8 mouse cellular contexts compared by ENCODE assay signal in genomic region chr9:40802533-40802875, GRCm38 (mm10). TPM values are rescaled to one million over a fixed set of nuclear protein-coding genes. Genes with fewer than 3 reads are reported as not detected.
DNase-seq lines count a peak whose midpoint lies in the region; ATAC-seq and TF ChIP-seq lines count a peak whose summit lies in the region.
"Not testable (repeated sequence)": the region's sequence is repeated elsewhere in the genome, so short reads cannot be mapped to it uniquely, and the experiment has no call there.

No protein-coding gene starts in this region.

- not testable (repeated sequence) for TF ChIP-seq CTCF in lung, adult 2 months (IDR thresholded peaks at IDR 0.05; ENCODE audit: insufficient read depth, low read length); midbrain, postnatal 0 days (IDR thresholded peaks at IDR 0.05); thymus, adult 2 months (IDR thresholded peaks at IDR 0.05; ENCODE audit: borderline replicate concordance, control insufficient read depth, extremely low read depth, insufficient read depth, low read length, poor library complexity)

- 5% methylated on average over 8 of the region's 8 CpGs for WGBS in embryonic facial prominence, embryonic 14.5 days
- 14% methylated on average over 8 of the region's 8 CpGs for WGBS in heart, embryonic 10.5 days
- WGBS in hindbrain, embryonic 16.5 days = 1% methylated on average over 8 of the region's 8 CpGs
- WGBS in limb, embryonic 10.5 days = 9% methylated on average over 8 of the region's 8 CpGs
- WGBS in lung, adult 2 months = 2% methylated on average over 8 of the region's 8 CpGs
- 4% methylated on average over 8 of the region's 8 CpGs for WGBS in midbrain, postnatal 0 days
- 3% methylated on average over 8 of the region's 8 CpGs for WGBS in thymus, adult 2 months

- not testable (repeated sequence) for DNase-seq in ES-E14 (ENCODE audit: low read depth, low spot score); embryonic facial prominence, embryonic 14.5 days (ENCODE audit: low spot score); heart, embryonic 10.5 days (ENCODE audit: low spot score); limb, embryonic 10.5 days (ENCODE audit: low spot score); lung, adult 2 months; midbrain, postnatal 0 days (ENCODE audit: low spot score); thymus, adult 2 months

- H3K27ac ChIP-seq in ES-E14 (ENCODE audit: insufficient read depth, low read depth, low read length, poor library complexity, severe bottlenecking); embryonic facial prominence, embryonic 14.5 days (replicated peaks; ENCODE audit: low read depth, low read length); heart, embryonic 10.5 days; hindbrain, embryonic 16.5 days (ENCODE audit: low read depth, low read length); limb, embryonic 10.5 days; midbrain, postnatal 0 days (ENCODE audit: low read depth, low read length); thymus, adult 2 months (ENCODE audit: control insufficient read depth, insufficient read depth, low read length): not testable (repeated sequence)

- H3K4me2 ChIP-seq in embryonic facial prominence, embryonic 14.5 days (ENCODE audit: low read depth, low read length) = peak overlapping the region; percentile 70
- peak overlapping the region; percentile 79 for H3K4me2 ChIP-seq in hindbrain, embryonic 16.5 days (ENCODE audit: low read length)
- H3K4me2 ChIP-seq in midbrain, postnatal 0 days (ENCODE audit: low read depth, low read length, poor library complexity, severe bottlenecking) = peak overlapping the region; percentile 56

- H3K27me3 ChIP-seq in embryonic facial prominence, embryonic 14.5 days (replicated peaks; ENCODE audit: control insufficient read depth, insufficient read depth, low read length); heart, embryonic 10.5 days (ENCODE audit: insufficient read depth, poor library complexity, severe bottlenecking); hindbrain, embryonic 16.5 days (replicated peaks; ENCODE audit: control insufficient read depth, insufficient read depth, low read length); limb, embryonic 10.5 days (ENCODE audit: low read depth, poor library complexity, severe bottlenecking); midbrain, postnatal 0 days (ENCODE audit: insufficient read depth, low read length); thymus, adult 2 months (ENCODE audit: control insufficient read depth, insufficient read depth, low read length): not testable (repeated sequence)

- H3K9ac ChIP-seq in ES-E14 (ENCODE audit: insufficient read depth, low read depth, low read length, poor library complexity, severe bottlenecking) = peak overlapping the region; percentile 10; the same call in 1 of the 2 replicates
- H3K9ac ChIP-seq in embryonic facial prominence, embryonic 14.5 days (ENCODE audit: low read depth, low read length) = peak overlapping the region; percentile 97
- peak overlapping the region; percentile 98 for H3K9ac ChIP-seq in hindbrain, embryonic 16.5 days (ENCODE audit: low read depth, low read length)
- peak overlapping the region; percentile 46 for H3K9ac ChIP-seq in midbrain, postnatal 0 days (replicated peaks; ENCODE audit: low read length, poor library complexity, severe bottlenecking)

- not testable (repeated sequence) for ATAC-seq in embryonic facial prominence, embryonic 14.5 days (ENCODE audit: low read depth); hindbrain, embryonic 16.5 days; midbrain, postnatal 0 days (ENCODE audit: low FRiP score)

- in situ Hi-C loops in ES-E14 (cut with MboI; ENCODE audit: low sequenced_read_pairs in 2 of 2, unreplicated experiment in 2 of 2) = not testable (repeated sequence)

- not testable (repeated sequence) for H3K4me1 ChIP-seq in ES-E14 (ENCODE audit: control insufficient read depth in 2 of 2, insufficient read depth in 2 of 2, low read length in 2 of 2, poor library complexity in 1 of 2); midbrain, postnatal 0 days (ENCODE audit: insufficient read depth, low read length); thymus, adult 2 months (replicated peaks; ENCODE audit: control insufficient read depth, insufficient read depth, low read length)
- H3K4me1 ChIP-seq in embryonic facial prominence, embryonic 14.5 days (ENCODE audit: control insufficient read depth, insufficient read depth, low read length) = peaks cover 22% of the 10 kb centered on the region; the same call in 1 of the 2 replicates
- peaks cover 33% of the 10 kb centered on the region for H3K4me1 ChIP-seq in heart, embryonic 10.5 days
- peaks cover 40% of the 10 kb centered on the region for H3K4me1 ChIP-seq in hindbrain, embryonic 16.5 days (ENCODE audit: control insufficient read depth, insufficient read depth, low read depth, low read length)
- H3K4me1 ChIP-seq in limb, embryonic 10.5 days = peaks cover 27% of the 10 kb centered on the region
- H3K4me1 ChIP-seq in lung, adult 2 months (ENCODE audit: control insufficient read depth, insufficient read depth, low read length) = peaks cover 24% of the 10 kb centered on the region

- H3K9me3 ChIP-seq in ES-E14 (ENCODE audit: control insufficient read depth, insufficient read depth, low read depth, low read length); embryonic facial prominence, embryonic 14.5 days (ENCODE audit: control insufficient read depth, low read length); heart, embryonic 10.5 days; hindbrain, embryonic 16.5 days (ENCODE audit: control insufficient read depth, low read length); limb, embryonic 10.5 days (replicated peaks); midbrain, postnatal 0 days (ENCODE audit: low read length): not testable (repeated sequence)

- peaks cover 34% of the 10 kb centered on the region for H3K36me3 ChIP-seq in ES-E14 (ENCODE audit: control insufficient read depth, insufficient read depth, low read length, poor library complexity, severe bottlenecking)
- H3K36me3 ChIP-seq in embryonic facial prominence, embryonic 14.5 days (ENCODE audit: control insufficient read depth, insufficient read depth, low read length) = peaks cover 53% of the 10 kb centered on the region
- H3K36me3 ChIP-seq in heart, embryonic 10.5 days = peaks cover 47% of the 10 kb centered on the region
- H3K36me3 ChIP-seq in hindbrain, embryonic 16.5 days (ENCODE audit: control insufficient read depth, insufficient read depth, low read length); midbrain, postnatal 0 days (ENCODE audit: insufficient read depth, low read length): not testable (repeated sequence)
- peaks cover 59% of the 10 kb centered on the region for H3K36me3 ChIP-seq in limb, embryonic 10.5 days
- H3K36me3 ChIP-seq in thymus, adult 2 months (ENCODE audit: control insufficient read depth, insufficient read depth, low read length) = peaks cover 45% of the 10 kb centered on the region

- TF ChIP-seq POLR2A in lung, adult 2 months (IDR thresholded peaks at IDR 0.05; ENCODE audit: borderline replicate concordance, extremely low read depth, low read depth, low read length); thymus, adult 2 months (IDR thresholded peaks at IDR 0.05; ENCODE audit: control insufficient read depth, extremely low read depth, insufficient read depth, low read length, poor library complexity): not testable (repeated sequence)

- peak overlapping the region; percentile 90 to 99 for H3K4me3 ChIP-seq in ES-E14 (ENCODE audit: insufficient read depth in 1 of 2, low read depth in 1 of 2, low read length in 2 of 2, poor library complexity in 1 of 2, severe bottlenecking in 1 of 2)
- H3K4me3 ChIP-seq in embryonic facial prominence, embryonic 14.5 days (ENCODE audit: low read depth, low read length) = peak overlapping the region; percentile 95
- H3K4me3 ChIP-seq in heart, embryonic 10.5 days = peak overlapping the region; percentile 98
- peak overlapping the region; percentile 80 for H3K4me3 ChIP-seq in hindbrain, embryonic 16.5 days (ENCODE audit: low read length)
- H3K4me3 ChIP-seq in limb, embryonic 10.5 days = peak overlapping the region; percentile 87
- peak overlapping the region; percentile 13 for H3K4me3 ChIP-seq in lung, adult 2 months (replicated peaks; ENCODE audit: extremely low read depth, low read depth, low read length)
- peak overlapping the region; percentile 94 for H3K4me3 ChIP-seq in midbrain, postnatal 0 days (ENCODE audit: low read depth, low read length)
- peak overlapping the region; percentile 13; the same call in 1 of the 2 replicates for H3K4me3 ChIP-seq in thymus, adult 2 months (ENCODE audit: control insufficient read depth, insufficient read depth, low read length)

TF ChIP-seq in ES-E14, 5 proteins besides CTCF, POLR2A, EP300 and RAD21:
- 0 out of 2 replicates have a peak, but pooled peaks have one; percentile 2 for TF ChIP-seq ZNF384 (IDR thresholded peaks at IDR 0.05; ENCODE audit: low read depth, low read length)

RNA-seq across cellular contexts. Expression of gene Hspa8, which starts 1.7 kb away (rescaled TPM):
- 3,361 and 3,988 TPM in 2 replicates for total RNA-seq in ES-E14 (2012; rRNA removed)
- 2,298 and 2,577 TPM in 2 replicates for polyA plus RNA-seq in embryonic facial prominence, embryonic 14.5 days (2014; fragmentation: Nextera tagmentation; extraction: Ambion mirVana)
- 2,804 and 3,368 TPM in 2 replicates for polyA plus RNA-seq in heart, embryonic 10.5 days (2016; fragmentation: Nextera tagmentation; extraction: Ambion mirVana)
- 3,309 and 3,384 TPM in 2 replicates for polyA plus RNA-seq in hindbrain, embryonic 16.5 days (2015; fragmentation: Nextera tagmentation; extraction: Ambion mirVana)
- polyA plus RNA-seq in limb, embryonic 10.5 days (2016; fragmentation: Nextera tagmentation; extraction: Ambion mirVana) = 3,450 and 4,164 TPM in 2 replicates
- polyA plus RNA-seq in lung, adult 2 months (2012; rRNA removed) = 1,079 and 1,193 TPM in 2 replicates
- 3,665 and 4,346 TPM in 2 replicates for total RNA-seq in midbrain, postnatal 0 days (2014; rRNA removed)
- polyA plus RNA-seq in midbrain, postnatal 0 days (2015; fragmentation: Nextera tagmentation; extraction: Ambion mirVana) = 2,467 and 2,499 TPM in 2 replicates
- 2,928 and 2,969 TPM in 2 replicates for polyA plus RNA-seq in thymus, adult 2 months (2012; rRNA removed)

Comparison
In these comparisons a context has a peak if more than half of its experiments do, and no peak if none do; other contexts are left out.
1. H3K4me3 ChIP-seq: peak in every context shown above with its lines; median percentile 98 in heart, embryonic 10.5 days; 95 in embryonic facial prominence, embryonic 14.5 days; 94 in ES-E14; 94 in midbrain, postnatal 0 days; 87 in limb, embryonic 10.5 days; 80 in hindbrain, embryonic 16.5 days; 13 in lung, adult 2 months; 13 in thymus, adult 2 months.
2. H3K9ac ChIP-seq: peak in every context shown above with its lines; median percentile 98 in hindbrain, embryonic 16.5 days; 97 in embryonic facial prominence, embryonic 14.5 days; 46 in midbrain, postnatal 0 days; 10 in ES-E14.